Mouse (Mus musculus): ENCODE results near the gene Ubc.

DNA sequence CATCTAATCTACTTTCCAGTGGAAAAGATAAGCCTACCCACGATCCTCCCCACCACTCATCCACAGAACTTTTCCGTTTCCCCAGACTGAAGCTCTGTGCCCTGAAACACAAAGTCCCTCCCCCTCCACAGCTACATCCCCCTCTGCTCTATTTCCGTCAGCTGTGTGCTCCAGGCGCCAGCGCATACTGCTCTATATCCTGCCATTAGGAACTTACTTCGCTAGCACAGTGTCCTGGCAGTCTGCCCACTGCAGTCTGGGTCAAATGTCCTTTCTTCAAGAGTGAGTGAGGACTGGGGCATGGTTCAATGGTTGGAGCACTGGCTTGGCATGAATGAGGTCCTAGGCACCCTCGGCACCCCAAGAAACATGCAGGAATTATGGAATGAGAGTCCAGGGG lies 26.1 kb downstream of the Ubc start:
- no peak for TF ChIP-seq CTCF (IDR thresholded peaks at IDR 0.05; ENCODE audit: low read depth)
- TF ChIP-seq EP300 (IDR thresholded peaks at IDR 0.05; ENCODE audit: low read depth) = peak; percentile 72
